In the genomic region with DNA sequence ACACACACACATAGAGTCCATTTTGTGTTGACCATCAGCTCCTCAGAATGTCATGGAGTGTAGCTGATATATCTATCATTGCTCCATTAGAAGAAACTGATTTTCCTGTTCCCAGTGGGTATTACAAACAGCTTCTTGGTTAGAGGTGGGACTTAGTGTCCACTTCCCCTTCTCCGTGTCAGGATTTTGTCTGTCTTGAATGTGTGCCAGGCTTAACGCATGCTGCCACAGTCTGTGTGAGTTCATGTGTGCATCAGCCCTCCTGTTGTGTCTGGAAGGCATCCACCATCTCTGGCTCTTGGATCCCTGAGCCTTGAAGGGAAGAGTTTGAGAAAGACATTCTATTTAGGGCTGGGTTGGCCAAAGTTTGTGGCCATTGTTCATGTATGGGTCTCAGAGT, we compare ENCODE assay signal across 28 mouse cellular contexts. TPM values are rescaled to one million over a fixed set of nuclear protein-coding genes. Genes with fewer than 3 reads are reported as not detected.
DNase-seq lines count a peak whose midpoint lies in the region; ATAC-seq and TF ChIP-seq lines count a peak whose summit lies in the region.
"Had no signal": no experiment of that assay in that cellular context is flagged by ENCODE, and none has a peak within 500 bp of the region (broad histone marks: within the 10 kb centered on the region; RNA-seq: fewer than 3 reads in every experiment).

No protein-coding gene starts in this region.

- H3K4me1 ChIP-seq in hindbrain, postnatal 0 days (ENCODE audit: insufficient read depth, low read length) = no peaks in the 10 kb centered on the region
- peaks cover 5% of the 10 kb centered on the region; the same call in 1 of the 2 replicates for H3K4me1 ChIP-seq in hindbrain, embryonic 10.5 days (replicated peaks)
- H3K4me1 ChIP-seq in megakaryocyte, embryonic 14.5 days = peaks cover 11% of the 10 kb centered on the region
- no peaks in the 10 kb centered on the region for H3K4me1 ChIP-seq in bone marrow macrophage, adult 2 months (ENCODE audit: control insufficient read depth, insufficient read depth, low read length)
- no peaks in the 10 kb centered on the region for H3K4me1 ChIP-seq in intestine, postnatal 0 days (replicated peaks; ENCODE audit: control insufficient read depth, insufficient read depth, low read length)
- H3K4me1 ChIP-seq: embryonic facial prominence, embryonic 10.5 days; embryonic facial prominence, embryonic 15.5 days; heart, embryonic 10.5 days; heart, embryonic 15.5 days; hindbrain, embryonic 12.5 days; limb, embryonic 15.5 days; liver, embryonic 15.5 days; lung, embryonic 15.5 days; neural tube, embryonic 12.5 days; stomach, embryonic 15.5 days had no signal

- H3K27ac ChIP-seq in hindbrain, postnatal 0 days = no peak overlapping the region
- H3K27ac ChIP-seq in hindbrain, embryonic 10.5 days = no peak overlapping the region
- peak overlapping the region; percentile 3; the same call in 1 of the 2 replicates for H3K27ac ChIP-seq in bone marrow macrophage, adult 2 months (ENCODE audit: insufficient read depth, low read depth, low read length)
- no peak overlapping the region for H3K27ac ChIP-seq in intestine, postnatal 0 days (ENCODE audit: low read depth, low read length)
- H3K27ac ChIP-seq: embryonic facial prominence, embryonic 10.5 days; embryonic facial prominence, embryonic 15.5 days; forebrain, embryonic 12.5 days; heart, embryonic 15.5 days; hindbrain, embryonic 12.5 days; left cerebral cortex, adult 2 months; limb, embryonic 15.5 days; liver, embryonic 15.5 days; lung, embryonic 15.5 days; neural tube, embryonic 12.5 days; stomach, embryonic 15.5 days had no signal

- ATAC-seq in hindbrain, postnatal 0 days = no peak
- no peak for ATAC-seq in megakaryocyte, adult 5-6 weeks (ENCODE audit: poor library complexity, severe bottlenecking)
- ATAC-seq in common myeloid progenitor, adult 5-6 weeks (replicated peaks; ENCODE audit: low read depth, poor library complexity, severe bottlenecking) = 0 out of 2 replicates have a peak, but pooled peaks have one; percentile 58
- no peak for ATAC-seq in intestine, postnatal 0 days
- ATAC-seq: activated CD4-positive, CD25-positive, alpha-beta regulatory T cell, adult 4 months; midbrain, embryonic 16.5 days had no signal

- H3K9me3 ChIP-seq in hindbrain, postnatal 0 days (ENCODE audit: low read length) = no peaks in the 10 kb centered on the region
- 0 out of 2 replicates have a peak, but pooled peaks cover 3% of the 10 kb centered on the region for H3K9me3 ChIP-seq in hindbrain, embryonic 10.5 days
- H3K9me3 ChIP-seq in megakaryocyte, embryonic 14.5 days = peaks cover 4% of the 10 kb centered on the region; the same call in 1 of the 2 replicates
- H3K9me3 ChIP-seq in intestine, postnatal 0 days (ENCODE audit: control insufficient read depth) = no peaks in the 10 kb centered on the region
- H3K9me3 ChIP-seq: embryonic facial prominence, embryonic 10.5 days; embryonic facial prominence, embryonic 15.5 days; forebrain, embryonic 12.5 days; heart, embryonic 10.5 days; heart, embryonic 15.5 days; hindbrain, embryonic 12.5 days; limb, embryonic 15.5 days; liver, embryonic 15.5 days; lung, embryonic 15.5 days; neural tube, embryonic 12.5 days; stomach, embryonic 15.5 days had no signal

- no peak for TF ChIP-seq CTCF in hindbrain, postnatal 0 days (IDR thresholded peaks at IDR 0.05; ENCODE audit: low read depth)
- no peak for TF ChIP-seq CTCF in bone marrow macrophage, adult 2 months (IDR thresholded peaks at IDR 0.05; ENCODE audit: low read depth, low read length)
- no peak for TF ChIP-seq CTCF in intestine, postnatal 0 days (IDR thresholded peaks at IDR 0.05; ENCODE audit: low read depth)

- H3K4me2 ChIP-seq in hindbrain, postnatal 0 days (ENCODE audit: low read depth, low read length) = no peak overlapping the region
- no peak overlapping the region for H3K4me2 ChIP-seq in intestine, postnatal 0 days (replicated peaks; ENCODE audit: low read depth)
- H3K4me2 ChIP-seq: embryonic facial prominence, embryonic 15.5 days; forebrain, embryonic 12.5 days; heart, embryonic 15.5 days; hindbrain, embryonic 12.5 days; limb, embryonic 15.5 days; liver, embryonic 15.5 days; lung, embryonic 15.5 days; midbrain, embryonic 11.5 days; neural tube, embryonic 12.5 days; stomach, embryonic 15.5 days had no signal

- H3K9ac ChIP-seq in hindbrain, postnatal 0 days (replicated peaks; ENCODE audit: low read length) = no peak overlapping the region
- no peak overlapping the region for H3K9ac ChIP-seq in intestine, postnatal 0 days (ENCODE audit: low read depth, low read length)
- H3K9ac ChIP-seq: embryonic facial prominence, embryonic 15.5 days; forebrain, embryonic 12.5 days; heart, embryonic 15.5 days; hindbrain, embryonic 12.5 days; limb, embryonic 15.5 days; liver, embryonic 15.5 days; lung, embryonic 15.5 days; neural tube, embryonic 12.5 days; stomach, embryonic 15.5 days had no signal

- TF ChIP-seq POLR2A in bone marrow macrophage, adult 2 months (IDR thresholded peaks at IDR 0.05; ENCODE audit: borderline replicate concordance, low read depth, low read length) = no peak

- DNase-seq in hindbrain, postnatal 0 days (ENCODE audit: low spot score) = peak; percentile 63
- DNase-seq in hindbrain, embryonic 10.5 days (ENCODE audit: low spot score) = no peak
- no peak for DNase-seq in testis, postnatal 10 days (ENCODE audit: low spot score)
- DNase-seq: gastrocnemius, postnatal 14 days; heart, adult 11 months; thymus, postnatal 14 days had no signal

- no peaks in the 10 kb centered on the region for H3K27me3 ChIP-seq in hindbrain, postnatal 0 days (ENCODE audit: insufficient read depth, low read length)
- H3K27me3 ChIP-seq in hindbrain, embryonic 10.5 days (ENCODE audit: insufficient read depth, poor library complexity, severe bottlenecking) = no peaks in the 10 kb centered on the region
- peaks cover 2% of the 10 kb centered on the region for H3K27me3 ChIP-seq in megakaryocyte, embryonic 14.5 days (replicated peaks)
- H3K27me3 ChIP-seq in intestine, postnatal 0 days (replicated peaks; ENCODE audit: control insufficient read depth, insufficient read depth, low read length) = no peaks in the 10 kb centered on the region
- H3K27me3 ChIP-seq: CH12.LX; embryonic facial prominence, embryonic 15.5 days; forebrain, embryonic 12.5 days; heart, embryonic 15.5 days; hindbrain, embryonic 12.5 days; limb, embryonic 15.5 days; liver, embryonic 15.5 days; lung, embryonic 15.5 days; neural tube, embryonic 12.5 days; stomach, embryonic 15.5 days had no signal

- no peaks in the 10 kb centered on the region for H3K36me3 ChIP-seq in hindbrain, postnatal 0 days (ENCODE audit: insufficient read depth, low read length)
- H3K36me3 ChIP-seq in hindbrain, embryonic 10.5 days = no peaks in the 10 kb centered on the region
- H3K36me3 ChIP-seq in megakaryocyte, embryonic 14.5 days (replicated peaks; ENCODE audit: low read length) = no peaks in the 10 kb centered on the region
- H3K36me3 ChIP-seq in intestine, postnatal 0 days (ENCODE audit: control insufficient read depth, insufficient read depth) = no peaks in the 10 kb centered on the region
- H3K36me3 ChIP-seq: embryonic facial prominence, embryonic 10.5 days; embryonic facial prominence, embryonic 15.5 days; forebrain, embryonic 12.5 days; heart, embryonic 10.5 days; heart, embryonic 15.5 days; hindbrain, embryonic 12.5 days; limb, embryonic 15.5 days; liver, embryonic 15.5 days; lung, embryonic 15.5 days; neural tube, embryonic 12.5 days; stomach, embryonic 15.5 days had no signal

- WGBS in hindbrain, postnatal 0 days = 29% methylated on average over 2 of the region's 2 CpGs
- 85% methylated on average over 2 of the region's 2 CpGs for WGBS in hindbrain, embryonic 10.5 days
- 67% methylated on average over 2 of the region's 2 CpGs for WGBS in intestine, postnatal 0 days

- no peak overlapping the region for H3K4me3 ChIP-seq in hindbrain, postnatal 0 days (ENCODE audit: low read length)
- H3K4me3 ChIP-seq in hindbrain, embryonic 10.5 days = no peak overlapping the region
- peak overlapping the region; percentile 33 for H3K4me3 ChIP-seq in megakaryocyte, embryonic 14.5 days (replicated peaks)
- H3K4me3 ChIP-seq in bone marrow macrophage, adult 2 months (ENCODE audit: insufficient read depth, low read length) = peak overlapping the region; percentile 2; the same call in 1 of the 2 replicates
- H3K4me3 ChIP-seq in intestine, postnatal 0 days (ENCODE audit: low read depth, low read length) = no peak overlapping the region
- H3K4me3 ChIP-seq: embryonic facial prominence, embryonic 10.5 days; embryonic facial prominence, embryonic 15.5 days; forebrain, embryonic 12.5 days; heart, embryonic 10.5 days; heart, embryonic 15.5 days; hindbrain, embryonic 12.5 days; left cerebral cortex, adult 2 months; limb, embryonic 15.5 days; liver, embryonic 15.5 days; lung, embryonic 15.5 days; myocyte; neural tube, embryonic 12.5 days; stomach, embryonic 15.5 days had no signal

RNA-seq across cellular contexts. Expression of a gene that starts 57.2 kb away (rescaled TPM):
- total RNA-seq in hindbrain, postnatal 0 days (2014; rRNA removed) = 67.3 and 75.1 TPM in 2 replicates
- 45.7 and 49.0 TPM in 2 replicates for polyA plus RNA-seq in hindbrain, postnatal 0 days (2015; fragmentation: Nextera tagmentation; extraction: Ambion mirVana)
- polyA plus RNA-seq in hindbrain, embryonic 10.5 days (2016; fragmentation: Nextera tagmentation; extraction: Ambion mirVana) = 0.42 and 1.2 TPM in 2 replicates
- polyA plus RNA-seq in megakaryocyte, embryonic 14.5 days (2012; ENCODE audit: insufficient read depth, low replicate concordance) = 0.23 TPM in 1 of 2 replicates, not detected in the other
- not detected in 2 replicates for total RNA-seq in megakaryocyte, adult 5-6 weeks (2015)
- total RNA-seq in megakaryocyte, adult 5-6 weeks (2017) = not detected in 2 replicates
- polyA plus RNA-seq in bone marrow macrophage, adult 2 months (2012; ENCODE audit: insufficient read depth, insufficient read length, missing spikeins) = not detected in 2 replicates
- total RNA-seq in common myeloid progenitor, adult 5-6 weeks (2017) = not detected in 2 replicates
- polyA plus RNA-seq in intestine, postnatal 0 days (2015; fragmentation: Nextera tagmentation; extraction: Ambion mirVana) = 2.2 and 3.8 TPM in 2 replicates
- polyA plus RNA-seq: activated CD4-positive, CD25-positive, alpha-beta regulatory T cell, adult 4 months; myocyte had no signal

Comparison
In these comparisons a context has a peak if more than half of its experiments do, and no peak if none do; other contexts are left out.
1. H3K4me3 ChIP-seq: peak in megakaryocyte, embryonic 14.5 days (single experiment) and bone marrow macrophage, adult 2 months (single experiment); none in hindbrain, postnatal 0 days (single experiment), hindbrain, embryonic 10.5 days (single experiment) and intestine, postnatal 0 days (single experiment).